35 mouse cellular contexts compared by ENCODE assay signal in genomic region chr3:155945188-155945587, GRCm38 (mm10).
"Had no signal": no experiment of that assay in that cellular context is flagged by ENCODE, and none has a peak within 500 bp of the region (broad histone marks: within the 10 kb centered on the region; RNA-seq: fewer than 3 reads in every experiment).

No protein-coding gene starts in this region.

- ATAC-seq: hindbrain, embryonic 16.5 days; hindbrain, postnatal 0 days; inflammation-experienced regulatory T-cells, adult 6 months; intestine, embryonic 15.5 days; intestine, embryonic 16.5 days; intestine, postnatal 0 days had no signal

- DNase-seq: heart, postnatal 10 days; heart, postnatal 14 days; heart, postnatal 36 days; heart, postnatal 4 days; kidney, adult 11 months; kidney, adult 18-20 months; kidney, adult 2 months; kidney, adult 8-10 months; kidney, adult 9 months; kidney, postnatal 10 days; kidney, postnatal 14 days; kidney, postnatal 25 days; kidney, postnatal 36 days; kidney, postnatal 4 days; layer of hippocampus, adult 9-11 months; layer of hippocampus, postnatal 36 days had no signal

- H3K4me3 ChIP-seq: heart, embryonic 10.5 days; heart, embryonic 12.5 days; heart, embryonic 13.5 days; heart, embryonic 15.5 days; hindbrain, embryonic 10.5 days; hindbrain, embryonic 12.5 days; hindbrain, embryonic 13.5 days; hindbrain, embryonic 15.5 days; intestine, embryonic 15.5 days; kidney, embryonic 15.5 days; layer of hippocampus, adult 2 months had no signal

- H3K9me3 ChIP-seq: heart, embryonic 10.5 days; heart, embryonic 12.5 days; heart, embryonic 13.5 days; heart, embryonic 15.5 days; hindbrain, embryonic 10.5 days; hindbrain, embryonic 12.5 days; hindbrain, embryonic 13.5 days; hindbrain, embryonic 15.5 days; intestine, embryonic 15.5 days; kidney, embryonic 15.5 days had no signal

- H3K4me2 ChIP-seq: heart, embryonic 11.5 days; heart, embryonic 12.5 days; heart, embryonic 13.5 days; heart, embryonic 15.5 days; hindbrain, embryonic 12.5 days; hindbrain, embryonic 13.5 days; hindbrain, embryonic 14.5 days; hindbrain, embryonic 15.5 days; intestine, embryonic 15.5 days; kidney, embryonic 15.5 days had no signal

- H3K27me3 ChIP-seq: heart, embryonic 12.5 days; heart, embryonic 13.5 days; heart, embryonic 15.5 days; hindbrain, embryonic 12.5 days; hindbrain, embryonic 13.5 days; hindbrain, embryonic 15.5 days; intestine, embryonic 15.5 days; kidney, embryonic 15.5 days had no signal

- H3K9ac ChIP-seq: heart, embryonic 12.5 days; heart, embryonic 13.5 days; heart, embryonic 15.5 days; hindbrain, embryonic 12.5 days; hindbrain, embryonic 13.5 days; hindbrain, embryonic 14.5 days; hindbrain, embryonic 15.5 days; intestine, embryonic 15.5 days; kidney, embryonic 15.5 days had no signal

- H3K4me1 ChIP-seq: heart, embryonic 10.5 days; heart, embryonic 12.5 days; heart, embryonic 13.5 days; heart, embryonic 15.5 days; hindbrain, embryonic 10.5 days; hindbrain, embryonic 12.5 days; hindbrain, embryonic 13.5 days; hindbrain, embryonic 15.5 days; intestine, embryonic 15.5 days; kidney, embryonic 15.5 days had no signal

- H3K27ac ChIP-seq: heart, embryonic 10.5 days; heart, embryonic 13.5 days; heart, embryonic 15.5 days; hindbrain, embryonic 10.5 days; hindbrain, embryonic 12.5 days; hindbrain, embryonic 13.5 days; hindbrain, embryonic 14.5 days; hindbrain, embryonic 15.5 days; hindbrain, postnatal 0 days; intestine, embryonic 15.5 days; kidney, embryonic 15.5 days; kidney, postnatal 0 days; layer of hippocampus, adult 2 months had no signal

- H3K36me3 ChIP-seq: heart, embryonic 10.5 days; heart, embryonic 12.5 days; heart, embryonic 13.5 days; heart, embryonic 15.5 days; hindbrain, embryonic 10.5 days; hindbrain, embryonic 12.5 days; hindbrain, embryonic 13.5 days; hindbrain, embryonic 15.5 days; intestine, embryonic 15.5 days; kidney, embryonic 15.5 days had no signal
